Mouse (Mus musculus) bone marrow, adult 2 months (tissue): ENCODE measurements at regions not wholly inside any gene's neighbourhood (a gene's known extent, or its start where the extent isn't known, plus 50 kb on each side); places are given as distances from the start of the nearest gene placed in this dataset.

ENCODE experiments used
- H3K27ac ChIP-seq: fragments of 200-500 bp; 2 replicates; pipeline ENCODE4 v1.5.1; 2012; ENCODE audit warnings: low read depth, mild to moderate bottlenecking, control low read depth, inconsistent platforms, low read length; ENCODE audit not compliant: control insufficient read depth, poor library complexity, insufficient read depth
- H3K4me1 ChIP-seq: fragments of 200-500 bp; 2 replicates; pipeline ENCODE4 v1.6.1; 2011; ENCODE audit warnings: low read length; ENCODE audit not compliant: control insufficient read depth, insufficient read depth
- H3K4me3 ChIP-seq: fragments of 200-500 bp; replicated peaks from 2 replicates; pipeline ENCODE3; 2011; ENCODE audit warnings: mild to moderate bottlenecking, low read depth, low read length, control low read depth; ENCODE audit not compliant: control insufficient read depth
- CTCF ChIP-seq: fragments of 200-500 bp; IDR thresholded peaks from 2 replicates; pipeline ENCODE4 v1.5.1; 2011; ENCODE audit warnings: low read length, control low read depth; ENCODE audit not compliant: control insufficient read depth, insufficient read depth
- POLR2A ChIP-seq: fragments of 200-500 bp; IDR thresholded peaks from 2 replicates; pipeline ENCODE4 v1.6.1; 2011; ENCODE audit warnings: low read depth, mild to moderate bottlenecking, control low read depth, low read length, borderline replicate concordance; ENCODE audit not compliant: control insufficient read depth
- WGBS: fragments of 180-500 bp; shearing (Covaris S2); methylation state at CpG from one replicate; pipeline ENCODE4 v1.1.7; 2018; 5-methylcytosine and 5-hydroxymethylcytosine counted together

GRCm38 (mm10) chr14:74169131-74169875 is 471.3 kb upstream of the Htr2a start:
- no peaks in the 10 kb centered on the region for H3K4me1 ChIP-seq
- no peak overlapping the region for H3K4me3 ChIP-seq
- H3K27ac ChIP-seq, result no peak overlapping the region
- 76% methylated on average over 2 of the region's 2 CpGs for WGBS
- TF ChIP-seq CTCF (no peak), POLR2A (no peak)

GRCm38 (mm10) chr14:74180066-74180465 is 460.6 kb upstream of the Htr2a start:
- Histone ChIP-seq H3K27ac (no peak overlapping the region), H3K4me3 (no peak overlapping the region), H3K4me1 (no peaks in the 10 kb centered on the region)
- TF ChIP-seq CTCF (no peak), POLR2A (no peak)
- WGBS, result 77% methylated on average over 2 of the region's 2 CpGs

DNA sequence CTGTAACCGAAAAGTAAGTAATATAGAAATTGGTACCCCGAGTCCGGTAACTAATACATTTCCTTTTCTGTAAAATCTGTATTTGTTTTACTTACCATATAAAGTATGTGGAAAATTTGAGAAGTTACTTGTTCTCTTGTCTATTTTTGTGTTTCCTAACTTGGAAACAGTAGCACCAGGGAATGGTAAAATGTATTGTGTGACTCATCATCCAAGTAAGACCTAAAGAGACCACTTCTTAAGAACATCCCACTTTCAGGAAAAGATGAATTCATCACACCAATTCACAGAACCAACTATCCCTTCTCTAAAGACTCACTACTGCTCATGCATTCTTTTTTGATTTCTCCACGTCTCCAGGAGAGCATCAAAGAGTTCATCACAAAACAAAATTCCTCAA is 457.6 kb upstream of the Htr2a start:
- Histone ChIP-seq H3K4me3 (no peak overlapping the region), H3K4me1 (no peaks in the 10 kb centered on the region), H3K27ac (no peak overlapping the region)
- 78% methylated on average over 4 of the region's 4 CpGs for WGBS
- TF ChIP-seq CTCF (no peak), POLR2A (no peak)

- TF ChIP-seq CTCF (no peak), POLR2A (no peak)
- H3K4me3 ChIP-seq, result no peak overlapping the region
- no peaks in the 10 kb centered on the region for H3K4me1 ChIP-seq
- H3K27ac ChIP-seq, result no peak overlapping the region
- WGBS, result 90% methylated on average over 2 of the region's 2 CpGs
Observed at GRCm38 (mm10) chr14:74201710-74202109, 438.9 kb upstream of the Htr2a start.

DNA sequence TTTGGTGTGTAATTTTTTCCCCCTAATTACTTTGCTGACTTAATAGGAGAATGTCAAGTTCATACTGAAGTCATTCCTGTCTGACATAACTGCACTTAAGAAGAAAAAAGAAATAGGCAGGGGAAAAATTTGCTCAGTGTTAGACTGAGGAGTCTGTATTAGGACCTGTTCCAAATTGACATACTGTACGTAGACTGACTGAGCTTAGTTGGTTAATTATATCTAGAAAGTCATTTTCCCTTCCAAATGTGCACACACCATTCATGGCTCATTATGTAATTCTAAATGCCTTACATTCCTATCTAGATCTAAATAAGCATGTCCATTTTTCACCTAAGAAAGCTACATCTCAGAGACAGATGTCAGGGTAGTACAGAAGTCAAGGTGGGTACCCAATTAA is 435.6 kb upstream of the Htr2a start:
- Histone ChIP-seq H3K27ac (no peak overlapping the region), H3K4me1 (no peaks in the 10 kb centered on the region), H3K4me3 (no peak overlapping the region)
- WGBS, result 82% methylated on average over 1 of the region's 1 CpGs
- no peak for TF ChIP-seq CTCF
- TF ChIP-seq POLR2A, result no peak

DNA sequence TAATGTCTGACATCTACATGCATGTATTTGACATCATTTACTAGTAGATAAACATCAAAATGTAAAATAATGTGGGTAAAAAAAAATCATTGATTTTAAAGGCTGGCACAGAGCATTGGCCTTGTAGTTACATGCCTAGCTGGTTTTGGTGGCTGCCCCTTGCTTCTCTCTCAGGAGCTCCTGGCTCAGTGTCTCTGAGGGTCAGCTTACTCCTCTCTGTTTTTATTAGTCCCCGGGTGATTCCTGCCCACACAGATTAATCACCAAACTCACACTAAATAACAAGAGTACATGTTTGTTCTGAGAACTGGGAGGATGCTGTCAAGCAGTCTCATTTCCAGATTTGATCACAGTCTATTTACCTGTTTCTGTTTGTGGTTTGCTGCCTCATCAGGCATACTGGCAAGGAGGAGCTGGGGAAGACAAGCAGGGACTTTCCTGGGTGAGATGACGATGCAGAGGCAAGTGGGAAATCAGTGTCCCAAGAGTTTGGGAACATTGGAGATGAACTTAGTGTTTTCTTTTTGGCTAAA is 422.7 kb upstream of the Htr2a start:
- H3K4me1 ChIP-seq, result no peaks in the 10 kb centered on the region
- 66% methylated on average over 2 of the region's 2 CpGs for WGBS

GRCm38 (mm10) chr14:74219761-74220160 is 420.9 kb upstream of the Htr2a start:
- no peak for TF ChIP-seq CTCF
- TF ChIP-seq POLR2A, result no peak
- H3K4me3 ChIP-seq, result no peak overlapping the region
- H3K27ac ChIP-seq, result no peak overlapping the region
- WGBS, result 71% methylated on average over 3 of the region's 3 CpGs
- no peaks in the 10 kb centered on the region for H3K4me1 ChIP-seq

More for the DNA sequence above, 422.7 kb upstream of the Htr2a start:
- no peak for TF ChIP-seq POLR2A
- TF ChIP-seq CTCF, result no peak
- H3K4me3 ChIP-seq, result no peak overlapping the region
- no peak overlapping the region for H3K27ac ChIP-seq

GRCm38 (mm10) chr14:74222093-74222492 is 418.5 kb upstream of the Htr2a start:
- TF ChIP-seq CTCF, result no peak
- no peak for TF ChIP-seq POLR2A
- WGBS, result 91% methylated on average over 1 of the region's 1 CpGs
- no peaks in the 10 kb centered on the region for H3K4me1 ChIP-seq

GRCm38 (mm10) chr14:74229560-74230187 is 411.0 kb upstream of the Htr2a start:
- Histone ChIP-seq H3K4me1 (no peaks in the 10 kb centered on the region), H3K27ac (no peak overlapping the region), H3K4me3 (no peak overlapping the region)
- TF ChIP-seq POLR2A (no peak), CTCF (no peak)
- 36% methylated on average over 5 of the region's 5 CpGs for WGBS

More at GRCm38 (mm10) chr14:74222093-74222492, 418.5 kb upstream of the Htr2a start:
- H3K27ac ChIP-seq, result no peak overlapping the region
- H3K4me3 ChIP-seq, result no peak overlapping the region
